Mouse (Mus musculus): ENCODE measurements around the gene Tulp4.

Gene Tulp4

DNA sequence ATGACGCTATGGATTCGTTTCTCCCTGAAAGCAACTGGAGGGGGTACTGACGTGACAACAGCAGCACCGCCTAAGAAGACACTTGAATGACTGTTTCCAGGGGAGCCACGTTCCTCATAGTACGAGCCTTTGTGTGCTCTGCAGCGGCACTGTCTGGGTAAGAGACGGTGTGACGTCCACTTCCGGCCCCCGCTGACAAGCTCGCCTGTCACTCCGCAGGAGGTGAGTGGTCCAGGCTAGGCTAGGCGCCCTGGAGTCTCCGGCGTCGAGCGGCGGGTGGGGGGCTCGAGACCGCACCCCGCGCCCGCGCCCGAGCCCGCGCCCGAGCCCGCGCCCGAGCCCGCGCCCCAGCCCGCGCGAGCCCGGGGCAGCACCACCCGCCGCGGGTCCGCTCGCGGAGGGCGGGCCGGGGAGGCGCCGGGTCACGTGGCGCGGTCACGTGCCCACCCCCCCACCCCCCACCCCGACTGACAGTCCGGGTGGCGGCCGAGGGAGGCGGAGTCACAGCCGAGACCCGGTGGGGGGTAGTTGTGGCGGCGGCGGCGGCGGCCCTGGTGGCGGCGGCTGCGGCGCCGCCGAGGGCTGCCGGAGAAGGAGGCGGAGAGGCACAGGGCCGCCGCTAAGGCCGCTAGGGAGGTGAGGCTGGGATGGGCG is at the start of gene Tulp4:
TSS of gene Tulp4 (plus strand) at position 77 of the 654 bp plus-strand sequence.
- peak; percentile 89 for DNase-seq (ENCODE audit: low spot score)

DNA sequence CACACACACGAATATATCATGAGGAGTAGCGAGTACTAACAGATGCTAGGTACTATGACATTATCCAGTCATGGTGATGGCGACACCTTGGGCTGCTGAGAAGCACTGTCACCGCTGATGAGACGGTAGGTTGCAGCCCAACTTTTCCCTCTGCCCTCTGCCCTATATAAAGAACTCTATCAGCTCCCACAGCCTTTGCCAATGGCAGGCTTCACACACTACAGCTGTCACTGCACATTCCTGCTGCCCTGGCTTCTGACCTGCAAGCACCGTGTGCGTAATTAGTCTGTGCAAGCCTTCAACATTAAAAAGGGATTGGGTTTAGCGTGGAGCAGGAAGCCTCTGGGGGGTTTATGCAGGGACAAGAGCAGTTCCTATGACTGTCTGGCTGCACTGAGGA is 43.4 kb upstream of the Tulp4 start:
- no peak for DNase-seq (ENCODE audit: low spot score)

DNA sequence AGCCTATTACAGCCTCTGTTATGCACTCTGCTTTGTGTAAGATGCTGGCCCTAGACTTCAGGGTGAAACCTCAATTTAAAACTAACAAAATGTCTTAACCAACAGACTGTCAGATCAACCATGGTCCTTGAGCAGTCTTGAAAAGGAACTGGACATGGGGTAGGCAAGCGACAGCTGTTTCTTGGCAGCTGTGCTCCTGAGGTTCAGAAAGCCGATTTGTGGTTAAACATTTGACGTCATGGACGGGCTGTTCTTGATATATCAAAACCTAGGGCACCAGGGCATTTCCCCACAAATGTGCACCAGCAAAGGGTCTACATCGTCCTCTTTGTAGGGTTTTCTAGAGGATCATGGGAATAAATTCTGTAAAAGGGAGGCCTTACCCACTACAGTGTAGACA is 42.7 kb upstream of the Tulp4 start:
- no peak for DNase-seq (ENCODE audit: low spot score)

DNA sequence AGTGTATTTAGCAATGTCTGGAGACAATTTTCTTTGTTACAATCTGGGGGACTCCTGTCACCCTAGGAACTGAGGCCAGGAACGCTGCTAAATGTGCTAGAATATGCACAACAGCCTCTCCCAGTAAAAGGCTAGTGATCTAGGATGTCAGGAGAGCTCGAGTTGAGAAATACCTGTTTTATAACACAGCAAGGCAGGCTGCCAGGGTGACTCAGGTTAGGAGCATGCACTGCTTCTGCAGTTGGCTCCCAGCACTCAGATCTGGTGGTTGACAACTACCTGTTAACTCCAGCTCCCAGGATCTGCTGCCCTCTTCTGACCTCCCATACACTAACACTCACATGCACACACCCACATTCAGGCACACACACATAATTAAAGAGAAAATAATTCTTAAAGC is 40.2 kb upstream of the Tulp4 start:
- DNase-seq (ENCODE audit: low spot score): no peak

DNA sequence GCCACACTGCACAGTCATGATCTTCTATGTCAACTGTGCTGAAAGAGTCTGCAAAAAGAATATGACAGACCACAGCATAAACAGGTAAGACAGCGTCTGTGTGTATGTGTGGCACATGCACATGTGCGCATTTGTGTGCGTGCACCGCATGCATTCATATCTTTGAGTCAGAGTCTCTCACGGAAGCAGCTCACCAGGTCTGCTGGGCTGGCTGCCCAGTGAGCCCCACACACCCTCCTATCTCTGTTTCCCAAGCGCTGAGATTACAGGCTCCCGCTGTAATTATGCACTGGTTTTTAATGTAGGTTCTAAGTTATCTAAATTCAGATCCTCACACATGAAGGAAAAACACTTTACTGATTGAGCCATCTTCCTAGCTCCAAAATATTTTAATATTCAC is 38.6 kb upstream of the Tulp4 start:
- DNase-seq (ENCODE audit: low spot score): no peak

DNA sequence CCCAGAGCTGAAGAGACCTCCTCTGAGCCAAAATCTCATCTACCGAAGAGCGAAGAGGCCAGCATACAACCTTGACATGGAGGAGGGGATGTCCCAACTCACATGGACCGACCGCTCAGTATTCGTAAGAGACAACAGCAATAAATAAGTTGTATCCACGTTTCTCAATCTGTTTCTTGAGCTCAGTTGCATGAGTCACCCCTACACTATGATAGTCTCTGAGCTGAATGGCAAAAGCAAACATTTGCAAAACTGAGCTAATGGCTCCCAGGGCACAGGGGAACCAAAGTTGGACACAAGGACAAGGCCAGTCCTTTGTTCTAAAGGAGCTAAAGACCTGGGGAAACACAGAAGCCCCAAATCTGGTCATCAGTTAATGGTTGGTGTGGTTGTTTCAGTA is 36.4 kb upstream of the Tulp4 start:
- DNase-seq (ENCODE audit: low spot score): no peak

DNA sequence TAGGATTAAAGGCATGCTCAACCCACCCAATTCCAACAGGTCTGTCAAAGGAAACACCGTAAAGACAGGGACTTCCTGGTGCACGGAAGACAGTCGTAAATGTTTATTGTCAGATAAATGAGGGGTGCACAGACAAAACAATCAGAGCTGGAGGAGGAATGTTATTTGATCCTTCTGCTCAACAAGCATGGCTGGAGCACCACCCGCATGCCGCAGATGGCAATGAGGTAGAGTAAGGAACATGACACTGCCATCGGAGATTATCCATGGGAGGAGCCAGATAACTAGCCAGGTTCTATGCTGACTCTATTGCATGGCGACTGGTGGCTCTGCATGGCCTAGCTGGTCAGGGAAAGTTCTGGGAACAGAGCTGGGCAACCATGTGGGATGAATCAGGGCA is 32.8 kb upstream of the Tulp4 start:
- no peak for DNase-seq (ENCODE audit: low spot score)

DNA sequence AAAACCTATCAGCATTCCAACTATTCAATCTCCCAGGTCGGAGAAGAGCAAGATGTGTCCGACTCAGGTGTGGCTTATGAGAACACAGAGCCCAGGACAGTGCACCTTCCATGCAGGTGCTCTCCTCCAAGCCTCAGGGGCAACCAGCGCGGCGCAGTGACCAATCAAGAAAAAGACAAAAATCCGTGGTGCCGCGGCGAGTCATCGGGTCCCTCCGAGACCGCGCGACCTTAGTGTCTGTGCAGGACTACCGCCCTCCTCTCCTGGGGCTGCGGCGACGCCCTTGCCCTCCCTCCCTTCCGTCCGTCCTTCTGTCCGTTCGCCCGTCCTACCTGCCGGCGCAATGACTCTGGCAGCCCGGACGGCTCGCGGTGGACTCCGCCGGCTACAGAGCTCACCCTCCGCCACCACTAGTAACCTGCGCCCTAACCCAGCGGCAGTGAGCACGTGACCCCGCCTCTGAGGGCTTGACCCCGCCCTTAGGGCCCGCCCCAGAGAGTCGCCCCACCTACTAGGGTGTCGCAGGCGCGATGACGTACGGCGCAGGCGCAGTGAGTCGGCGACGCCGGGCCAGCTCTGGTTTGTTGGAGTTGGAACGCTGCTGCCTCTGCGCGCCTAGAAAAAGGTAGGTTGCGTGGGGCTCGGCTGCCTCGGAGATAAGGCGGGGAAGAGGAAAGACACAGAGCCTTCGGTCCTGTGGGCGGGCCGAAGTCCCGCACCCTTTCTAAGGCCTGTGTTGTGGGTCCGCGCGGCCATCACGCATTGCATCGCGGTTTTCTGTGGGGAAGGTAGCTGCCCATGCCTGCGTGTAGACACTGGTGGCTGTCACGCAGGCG is 26.7 kb upstream of the Tulp4 start, which contains the start of the genes Serac1 and Gtf2h5:
TSS of gene Serac1 (minus strand) at position 455 of the 836 bp plus-strand sequence.
TSS of gene Gtf2h5 (plus strand) at position 500 of the 836 bp plus-strand sequence.
- DNase-seq (ENCODE audit: low spot score): peak; percentile 99

DNA sequence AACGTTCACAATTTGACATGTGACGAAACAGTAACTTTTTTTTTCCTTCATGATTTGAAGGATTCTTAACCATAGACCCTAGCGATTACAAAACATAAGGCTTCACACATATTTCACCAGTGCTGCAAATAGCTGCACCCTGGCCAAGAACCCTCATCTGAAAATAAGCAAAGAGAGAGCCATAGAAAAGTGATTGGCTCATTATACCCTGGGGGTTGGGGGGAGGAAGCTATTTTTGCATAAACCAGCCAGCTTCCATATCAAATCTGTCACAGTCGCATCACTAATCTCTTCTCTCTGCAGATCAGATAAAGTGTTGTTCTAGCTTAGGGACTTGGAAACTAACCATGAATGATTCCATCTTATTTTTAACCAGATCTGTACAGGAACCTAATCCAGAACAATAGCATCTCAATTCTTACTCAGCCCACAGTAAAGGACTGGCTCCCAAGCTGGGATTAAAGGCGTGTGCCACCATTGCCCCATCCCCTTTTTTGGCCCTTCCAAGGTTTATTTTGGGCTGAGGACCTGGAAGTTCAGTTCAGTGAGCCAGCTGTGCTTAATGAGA is 22.8 kb upstream of the Tulp4 start:
- no peak for DNase-seq (ENCODE audit: low spot score)

DNA sequence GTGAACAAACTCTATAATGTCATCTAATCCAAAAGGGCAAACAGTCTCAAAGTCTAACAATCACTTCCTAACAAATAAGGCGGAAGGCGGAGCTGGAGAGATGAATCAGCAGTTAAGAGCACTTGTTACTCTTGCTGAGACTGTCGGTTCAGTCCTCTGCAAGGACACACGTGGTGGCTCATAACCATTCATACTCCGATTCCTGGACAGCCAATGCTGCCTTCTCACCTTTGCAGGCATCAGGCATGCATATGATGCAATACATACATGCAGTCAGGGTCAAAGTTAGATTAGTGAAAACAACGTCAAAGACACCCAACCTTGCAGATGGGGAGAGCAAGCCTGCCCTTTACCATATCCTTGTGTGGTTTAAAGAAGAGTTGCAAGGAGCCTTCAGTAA is 14.6 kb upstream of the Tulp4 start:
- no peak for DNase-seq (ENCODE audit: low spot score)

DNA sequence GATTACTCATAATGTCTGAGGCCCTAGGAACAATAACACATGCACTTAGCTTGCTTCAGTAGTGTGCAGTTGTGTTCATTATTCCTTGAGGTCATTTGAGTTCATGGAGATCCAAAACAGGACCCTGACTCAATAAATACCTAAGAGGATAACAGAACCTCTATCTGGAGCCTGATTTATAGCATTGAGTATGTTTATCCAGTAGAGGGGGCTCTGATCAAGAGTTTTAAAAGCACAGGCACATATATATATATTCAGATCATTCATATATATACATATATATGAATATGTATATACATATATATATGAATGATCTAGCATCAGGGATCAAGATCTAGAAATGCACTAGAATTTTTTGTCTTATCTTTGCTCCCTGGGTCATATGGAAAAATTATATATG is 10.7 kb upstream of the Tulp4 start:
- no peak for DNase-seq (ENCODE audit: low spot score)

DNA sequence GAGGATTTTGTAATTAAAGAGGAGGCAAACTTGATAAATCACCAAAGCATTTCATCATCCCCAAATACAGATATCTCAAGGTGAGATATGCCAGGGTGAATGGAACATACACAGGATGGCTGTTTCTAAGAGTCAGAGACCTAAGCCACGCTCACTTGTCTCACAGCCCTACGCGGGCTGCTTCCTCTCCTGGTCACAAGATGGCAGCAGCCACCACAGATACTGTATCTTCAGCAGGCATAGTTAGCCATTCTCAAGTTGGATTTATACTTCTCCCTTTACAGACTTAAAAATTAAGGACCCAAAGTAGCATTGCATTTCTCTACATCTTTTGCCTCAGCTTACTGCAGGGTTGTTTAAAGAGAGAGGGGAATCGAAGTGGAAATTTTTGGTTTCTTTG is 8.4 kb upstream of the Tulp4 start:
- DNase-seq (ENCODE audit: low spot score): peak; percentile 66

DNA sequence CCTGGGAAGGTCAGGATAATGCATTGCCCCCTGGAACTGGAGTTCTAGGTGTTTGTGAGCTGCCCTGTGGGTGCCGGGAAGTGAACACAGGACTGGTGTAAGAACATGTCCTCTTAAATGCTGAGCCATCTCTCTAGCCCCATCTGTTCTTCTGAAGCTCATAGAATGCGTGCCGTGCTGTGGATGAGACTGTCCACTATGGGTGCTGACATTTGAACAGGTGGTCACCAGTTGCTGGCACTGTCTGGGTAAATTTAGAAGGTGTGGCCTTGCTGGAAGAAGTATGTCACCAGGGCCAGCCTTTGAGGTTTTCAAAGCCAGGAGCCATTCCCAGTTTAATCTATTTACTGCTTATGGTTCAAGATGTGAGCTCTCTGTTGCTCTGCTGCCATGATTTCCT is 4.0 kb upstream of the Tulp4 start:
- DNase-seq (ENCODE audit: low spot score): no peak

DNA sequence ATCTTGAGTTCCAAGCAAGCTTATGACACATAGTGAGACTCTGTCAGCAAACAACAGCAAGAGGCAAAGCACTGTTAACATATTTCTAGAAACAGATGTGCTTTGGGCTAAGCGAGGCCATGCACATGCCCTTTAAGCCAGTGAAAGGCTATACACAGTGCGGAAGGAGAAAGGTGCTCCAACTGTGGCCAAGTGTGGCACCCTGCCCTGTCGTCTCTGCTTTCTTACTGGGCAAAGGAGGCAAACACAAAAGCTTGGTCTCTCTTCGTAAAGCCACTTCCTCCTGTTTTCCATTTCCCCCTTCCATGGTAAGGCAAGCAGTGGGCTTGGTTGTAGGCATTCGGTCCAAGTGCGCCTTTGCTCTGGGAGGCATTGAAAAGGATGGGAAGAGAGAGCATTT is 2.7 kb upstream of the Tulp4 start:
- DNase-seq (ENCODE audit: low spot score): no peak

DNA sequence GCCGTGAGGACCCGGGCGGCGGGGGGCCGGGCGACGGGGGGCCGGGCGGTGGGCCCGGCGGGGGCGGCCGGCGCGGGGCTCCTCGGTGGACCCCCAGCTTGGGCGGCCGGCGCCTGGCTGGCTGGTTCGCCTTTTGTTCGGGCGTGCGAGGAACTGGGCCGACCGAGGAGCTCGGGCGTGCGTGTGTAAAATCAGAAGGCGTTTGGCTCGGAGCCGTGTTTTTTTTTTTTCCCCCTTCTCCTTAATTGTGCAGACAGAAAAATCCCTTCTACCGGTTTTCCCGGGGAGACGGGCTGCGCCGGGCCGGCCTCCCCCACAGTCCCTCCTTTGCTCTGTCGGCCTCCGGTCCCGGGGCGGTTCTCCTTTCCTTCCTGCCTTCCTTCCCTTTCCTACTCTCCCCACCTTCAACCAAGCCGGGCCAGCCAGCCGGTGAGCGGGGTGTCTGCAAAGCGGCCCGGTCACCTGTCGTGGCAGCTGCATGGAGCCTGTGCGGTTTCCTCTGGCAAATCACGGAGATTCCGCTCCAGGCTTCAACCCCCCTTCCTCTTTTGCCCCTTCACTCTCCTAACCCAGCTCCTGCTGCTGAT is 871 bp downstream of the Tulp4 start:
- DNase-seq (ENCODE audit: low spot score): peak; percentile 73

DNA sequence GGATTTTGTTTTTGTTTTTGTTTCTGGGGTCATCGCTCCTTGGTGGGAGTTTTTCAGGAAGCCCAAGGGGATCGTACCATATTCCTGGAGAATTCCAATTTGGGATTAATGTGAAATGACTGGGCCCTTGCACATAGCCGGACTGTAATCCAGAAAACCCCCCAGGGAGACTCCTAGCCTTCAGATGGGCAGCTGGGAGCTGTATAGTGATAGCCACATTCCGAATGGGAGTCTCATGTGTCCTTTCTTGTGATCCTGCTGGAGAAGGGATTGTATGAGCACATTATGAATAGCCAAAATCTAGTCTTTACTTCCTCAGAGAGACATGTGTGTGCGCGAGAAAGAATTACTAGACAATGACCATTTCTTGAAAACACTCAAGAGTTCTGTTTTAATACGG is 1.9 kb downstream of the Tulp4 start:
- DNase-seq (ENCODE audit: low spot score): no peak

DNA sequence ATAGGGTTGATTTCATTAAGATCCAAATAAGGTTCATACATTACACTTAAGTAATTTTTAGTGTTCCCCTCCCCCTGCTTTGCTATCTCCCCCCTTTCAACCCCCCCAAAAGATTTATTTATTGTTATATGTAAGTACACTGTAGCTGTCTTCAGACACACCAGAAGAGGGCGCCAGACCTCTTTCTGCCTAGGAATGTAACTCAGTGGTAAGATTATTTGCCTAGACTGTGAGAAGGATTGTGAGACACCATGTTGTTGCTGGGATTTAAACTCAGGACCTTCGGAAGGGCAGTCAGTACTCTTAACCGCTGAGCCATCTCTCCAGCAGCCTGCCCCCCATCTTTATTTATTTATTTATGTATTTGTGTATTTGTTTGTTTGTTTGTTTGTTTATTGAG is 4.7 kb downstream of the Tulp4 start:
- DNase-seq (ENCODE audit: low spot score): no peak

DNA sequence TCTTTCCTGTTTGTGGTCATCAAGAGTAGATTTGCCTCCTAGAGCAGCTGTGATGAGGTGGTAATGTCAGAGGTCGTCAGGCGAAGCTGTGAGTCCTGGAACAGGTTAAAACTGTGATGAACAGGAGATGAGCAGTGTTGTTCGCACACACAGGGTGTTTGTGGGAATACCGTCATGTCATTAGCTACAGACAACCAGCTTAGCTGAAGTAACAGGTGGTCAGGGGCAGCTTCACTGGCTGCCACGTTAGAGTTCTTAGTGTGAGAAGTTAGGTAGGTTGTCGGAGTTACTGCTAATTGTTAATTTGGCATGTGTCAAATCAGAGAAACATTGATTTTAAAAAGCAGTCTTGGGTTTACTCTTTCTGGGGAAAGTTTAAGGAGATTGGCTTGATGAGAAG is 7.4 kb downstream of the Tulp4 start:
- peak; percentile 15 for DNase-seq (ENCODE audit: low spot score)

DNA sequence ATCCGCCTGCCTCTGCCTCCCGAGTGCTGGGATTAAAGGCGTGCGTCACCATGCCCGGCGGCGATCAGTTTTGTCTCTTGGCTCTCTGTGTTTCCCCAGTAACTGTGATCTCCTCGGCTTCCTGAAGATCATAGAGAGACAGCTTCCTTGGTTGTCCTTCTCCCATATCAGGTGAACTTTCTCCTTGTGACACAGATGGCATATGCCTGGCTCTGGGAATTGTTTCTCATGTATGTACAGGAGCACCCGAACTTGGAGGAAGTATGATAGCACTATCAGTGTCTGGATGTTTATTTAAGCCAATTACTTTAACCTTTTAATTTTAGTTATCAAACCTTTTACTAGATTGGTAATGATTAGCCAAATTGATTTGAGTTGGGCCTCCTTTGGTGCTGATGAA is 8.8 kb downstream of the Tulp4 start:
- DNase-seq (ENCODE audit: low spot score): no peak

DNA sequence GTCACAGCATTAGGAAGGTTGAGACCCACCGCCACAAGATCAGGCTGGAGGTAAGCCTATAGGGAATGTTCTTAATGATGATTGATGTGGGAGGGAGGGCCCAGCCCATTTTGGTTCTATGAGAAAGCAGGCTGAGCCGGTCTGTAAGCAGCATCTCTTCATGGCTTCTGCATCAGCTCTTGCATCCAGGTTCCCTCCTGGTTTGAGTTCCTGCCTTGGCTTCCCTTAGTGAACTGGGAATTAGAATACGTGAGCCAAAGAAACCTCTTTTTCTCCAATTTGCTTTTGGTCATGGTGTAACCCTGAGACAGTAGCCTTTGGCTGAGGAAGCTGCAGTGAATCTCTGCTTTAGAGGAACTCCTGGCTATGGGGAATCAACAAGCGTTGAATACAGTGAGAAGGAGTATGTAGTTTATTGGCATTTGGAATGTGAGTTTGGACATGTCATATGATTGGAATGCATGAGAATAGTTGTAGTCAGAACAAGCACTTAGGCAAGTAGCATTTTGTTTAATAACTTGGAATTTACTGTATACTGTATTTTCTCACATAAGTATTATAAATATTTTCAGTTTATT is 11.0 kb downstream of the Tulp4 start:
- DNase-seq (ENCODE audit: low spot score): no peak

DNA sequence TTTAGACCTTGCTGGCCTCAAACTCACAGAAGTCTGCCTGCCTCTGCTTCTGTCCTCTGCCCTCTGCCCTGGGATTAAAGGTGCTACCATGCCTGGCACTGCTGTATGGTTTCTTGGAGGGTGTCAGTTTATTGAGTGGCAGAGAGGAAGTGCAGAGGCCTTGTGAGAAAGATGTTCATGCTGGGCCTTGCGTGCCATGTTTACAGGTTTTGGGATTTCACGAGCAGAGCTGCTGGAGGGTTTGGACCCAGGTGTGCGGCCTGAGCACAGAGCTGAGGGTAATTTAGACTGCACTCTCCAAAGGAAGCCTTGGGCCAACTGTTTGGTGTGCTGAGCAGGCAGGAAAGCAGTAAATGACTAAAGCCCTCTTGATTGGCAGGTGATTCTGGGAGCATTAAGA is 11.7 kb downstream of the Tulp4 start:
- DNase-seq (ENCODE audit: low spot score): no peak

DNA sequence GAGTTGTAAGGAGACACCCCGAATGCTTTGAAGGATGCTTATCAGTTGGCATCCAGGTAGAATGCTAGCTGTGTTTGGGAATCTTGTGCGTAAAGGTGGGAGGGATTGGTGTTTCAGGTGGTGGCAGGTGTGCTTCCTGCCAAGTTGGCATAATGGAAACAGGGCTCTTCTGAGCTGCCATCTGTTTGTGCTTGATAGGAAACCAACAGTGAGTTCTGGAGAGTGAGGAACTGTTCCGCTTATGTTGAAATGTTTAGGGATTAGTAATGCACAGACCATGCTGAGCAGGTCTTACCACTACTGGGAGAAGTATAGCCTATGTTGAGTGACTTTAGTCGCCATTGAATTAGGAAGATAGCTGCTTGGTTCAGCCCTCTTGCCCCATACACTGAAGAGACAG is 12.6 kb downstream of the Tulp4 start:
- DNase-seq (ENCODE audit: low spot score): no peak

DNA sequence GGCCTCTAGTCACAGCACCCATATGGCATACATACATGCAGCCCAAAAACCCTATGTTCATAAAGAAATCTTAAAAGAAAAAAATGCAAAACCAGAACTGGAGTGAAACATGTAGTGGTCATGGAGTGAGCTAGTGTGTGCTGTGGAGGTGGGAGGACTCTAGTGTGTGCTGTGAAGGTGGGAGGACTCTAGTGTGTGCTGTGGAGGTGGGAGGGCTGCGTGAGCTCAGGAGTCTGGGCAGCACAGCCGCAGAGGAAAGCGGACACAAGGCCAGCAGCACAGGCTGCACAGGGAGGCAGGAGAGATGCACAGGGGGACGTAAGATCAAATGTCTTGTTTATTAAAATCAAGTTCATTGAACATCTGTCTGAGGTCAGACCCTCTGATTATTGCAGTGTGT is 17.5 kb downstream of the Tulp4 start:
- no peak for DNase-seq (ENCODE audit: low spot score)
